Mouse (Mus musculus): Measurements from ENCODE around the gene Btg1-ps1.
"Not testable (repeated sequence)": the region's sequence is repeated elsewhere in the genome, so short reads cannot be mapped to it uniquely, and the experiment has no call there.

The Btg1-ps1 gene

DNA sequence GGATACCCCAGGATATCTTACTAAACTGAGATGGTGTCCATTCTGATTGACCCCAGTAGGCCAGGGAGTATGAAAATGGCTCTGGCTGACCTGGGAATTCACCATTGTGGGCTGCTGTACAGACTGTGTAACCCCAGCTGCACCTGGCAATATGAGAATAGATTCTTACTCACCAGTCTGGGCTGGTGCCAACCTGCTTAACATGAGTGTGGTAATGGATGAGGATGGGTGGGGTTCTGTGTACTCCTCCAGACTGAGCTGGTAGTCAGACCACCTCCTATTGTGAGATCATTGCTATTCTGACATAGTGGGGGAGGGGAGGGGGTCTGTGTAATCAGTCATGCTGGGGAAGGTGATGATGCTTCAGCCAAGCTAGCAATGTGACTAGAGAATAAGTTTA lies at the start of gene Btg1-ps1:
TSS of gene Btg1-ps1 (minus strand) at position 219 of the 400 bp plus-strand sequence.
- DNase-seq (ENCODE audit: low spot score): not testable (repeated sequence)

DNA sequence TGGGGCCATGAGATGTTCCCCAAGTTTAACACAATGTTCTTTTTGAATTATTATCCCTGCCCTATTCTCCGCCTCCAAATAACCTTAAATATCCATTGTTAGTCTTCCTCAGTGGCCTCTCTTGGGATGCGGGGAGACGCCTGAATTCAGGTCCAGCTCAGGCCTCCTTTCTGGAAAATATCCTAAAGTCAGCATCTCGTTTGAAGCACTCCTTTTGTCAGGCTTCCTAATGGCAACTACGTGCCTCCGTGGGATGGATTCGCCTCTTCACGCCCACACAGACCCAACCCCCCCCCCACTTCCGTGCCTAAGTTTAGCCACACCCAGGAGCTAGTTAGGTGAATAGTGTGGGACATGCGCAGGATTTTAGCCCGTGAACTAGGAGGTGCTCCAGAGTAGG lies 47.6 kb upstream of the Btg1-ps1 start, which contains the start of gene Rhox10:
TSS of gene Rhox10 (plus strand) at position 301 of the 400 bp plus-strand sequence.
- no peak for DNase-seq (ENCODE audit: low spot score)

DNA sequence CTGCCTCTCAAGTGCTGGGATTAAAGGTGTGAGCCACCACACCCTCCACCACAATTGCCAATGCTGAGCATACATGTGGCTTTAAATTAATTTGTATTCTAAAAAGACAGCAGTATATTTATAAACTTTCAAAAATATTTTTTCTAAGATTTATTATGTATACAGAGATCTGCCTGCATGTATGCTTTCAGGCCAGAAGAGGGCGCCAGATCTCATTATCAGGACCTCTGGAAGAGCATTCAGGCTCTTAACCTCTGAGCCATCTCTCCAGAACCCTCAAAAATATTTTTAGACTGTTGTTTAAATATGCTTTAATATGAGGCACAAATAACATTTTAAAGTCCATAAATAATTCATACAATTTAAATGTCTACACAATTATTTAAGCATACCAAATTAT lies 42.9 kb upstream of the Btg1-ps1 start:
- DNase-seq (ENCODE audit: low spot score): no peak

DNA sequence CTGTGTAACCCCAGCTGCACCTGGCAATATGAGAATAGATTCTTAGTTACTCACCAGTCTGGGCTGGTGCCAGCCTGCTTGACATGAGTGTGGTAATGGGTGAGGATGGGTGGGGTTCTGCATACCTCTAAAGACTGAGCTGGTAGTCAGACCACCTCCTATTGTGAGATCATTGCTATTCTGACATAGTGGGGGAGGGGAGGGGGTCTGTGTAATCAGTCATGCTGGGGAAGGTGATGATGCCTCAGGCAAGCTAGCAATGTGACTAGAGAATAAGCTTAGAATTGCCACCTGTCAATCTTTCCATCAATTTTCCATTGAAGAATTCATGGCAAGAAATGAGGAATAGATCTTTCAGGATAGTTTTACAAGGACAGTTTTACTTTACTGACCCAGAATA lies 24.4 kb upstream of the Btg1-ps1 start, which contains the start of gene Btg1-ps2:
TSS of gene Btg1-ps2 (minus strand) at position 101 of the 400 bp plus-strand sequence.
- DNase-seq (ENCODE audit: low spot score): not testable (repeated sequence)

DNA sequence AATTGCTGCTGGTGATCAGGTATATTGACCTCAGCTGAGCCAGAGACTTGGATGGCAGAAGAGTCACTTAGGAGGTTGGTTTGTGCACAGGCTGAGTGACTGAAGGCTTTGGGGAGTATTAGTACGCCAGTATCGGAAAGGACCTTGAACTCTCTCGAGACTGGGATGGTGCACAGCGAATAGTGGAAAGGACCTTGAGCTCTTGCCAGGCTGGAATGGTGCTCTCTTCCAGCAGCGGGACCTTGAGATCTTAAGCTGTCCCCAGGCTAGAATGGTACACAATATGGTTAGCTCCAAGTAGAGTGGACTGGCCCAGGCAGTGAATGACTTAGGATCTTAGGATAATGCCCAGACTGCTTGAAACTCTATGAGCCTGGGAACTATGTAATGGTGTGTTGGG lies 21.1 kb upstream of the Btg1-ps1 start:
- no peak for DNase-seq (ENCODE audit: low spot score)

DNA sequence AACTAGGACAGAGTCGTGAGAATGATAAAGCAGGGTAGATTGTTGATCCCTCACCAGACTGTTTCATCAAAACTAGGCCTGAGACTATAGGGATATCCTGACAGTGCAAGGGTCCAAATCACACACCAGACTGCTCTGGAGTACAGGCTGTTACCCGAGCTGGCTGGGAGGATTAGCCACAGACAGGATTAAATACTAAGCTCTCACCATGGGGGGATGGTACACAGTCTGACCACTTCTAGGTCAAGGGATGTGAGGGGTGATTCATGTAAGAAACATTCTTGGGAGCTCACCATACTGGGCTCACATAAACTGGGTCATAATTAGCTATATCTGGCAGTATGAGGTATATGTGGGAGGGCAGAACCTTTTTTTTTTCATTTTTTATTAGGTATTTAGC lies 15.2 kb upstream of the Btg1-ps1 start:
- no peak for DNase-seq (ENCODE audit: low spot score)

DNA sequence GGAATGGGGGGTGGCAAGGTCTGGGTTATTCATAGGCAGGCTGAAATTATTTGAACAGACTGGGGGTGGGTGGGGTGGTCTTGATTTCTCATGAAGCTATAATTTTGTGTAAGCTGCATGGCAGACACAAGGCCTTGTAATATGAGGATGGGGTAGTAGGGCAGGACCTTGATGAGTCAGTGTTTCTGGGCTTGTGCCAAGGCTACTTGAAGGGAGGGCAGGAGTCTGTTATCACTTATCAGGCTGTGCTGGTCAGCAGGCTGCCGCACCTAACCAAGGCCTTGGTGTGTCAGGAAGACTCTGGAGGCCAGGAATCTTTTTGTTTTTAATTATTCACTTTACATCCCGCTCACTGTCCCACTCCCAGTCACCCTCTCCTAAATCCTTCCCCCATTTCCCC lies 9.9 kb downstream of the Btg1-ps1 start:
- DNase-seq (ENCODE audit: low spot score): no peak
